Mouse (Mus musculus): ENCODE data around the gene Wnt8b.

GRCm38 (mm10) chr19:44510534-44511175 lies 17.4 kb downstream of the Wnt8b start:
- TF ChIP-seq POLR2A (IDR thresholded peaks at IDR 0.05; ENCODE audit: control insufficient read depth, extremely low read depth, insufficient read depth, low read length, poor library complexity) (no peak), CTCF (IDR thresholded peaks at IDR 0.05; ENCODE audit: borderline replicate concordance, control insufficient read depth, extremely low read depth, insufficient read depth, low read length, poor library complexity) (no peak)
